Mouse (Mus musculus): ENCODE data around the gene D13Ertd608e. TPM values are rescaled to one million over a fixed set of nuclear protein-coding genes. Genes with fewer than 3 reads are reported as not detected.

D13Ertd608e gene
- polyA plus RNA-seq (2015; fragmentation: Nextera tagmentation; extraction: Ambion mirVana) = not detected in 2 replicates

DNA sequence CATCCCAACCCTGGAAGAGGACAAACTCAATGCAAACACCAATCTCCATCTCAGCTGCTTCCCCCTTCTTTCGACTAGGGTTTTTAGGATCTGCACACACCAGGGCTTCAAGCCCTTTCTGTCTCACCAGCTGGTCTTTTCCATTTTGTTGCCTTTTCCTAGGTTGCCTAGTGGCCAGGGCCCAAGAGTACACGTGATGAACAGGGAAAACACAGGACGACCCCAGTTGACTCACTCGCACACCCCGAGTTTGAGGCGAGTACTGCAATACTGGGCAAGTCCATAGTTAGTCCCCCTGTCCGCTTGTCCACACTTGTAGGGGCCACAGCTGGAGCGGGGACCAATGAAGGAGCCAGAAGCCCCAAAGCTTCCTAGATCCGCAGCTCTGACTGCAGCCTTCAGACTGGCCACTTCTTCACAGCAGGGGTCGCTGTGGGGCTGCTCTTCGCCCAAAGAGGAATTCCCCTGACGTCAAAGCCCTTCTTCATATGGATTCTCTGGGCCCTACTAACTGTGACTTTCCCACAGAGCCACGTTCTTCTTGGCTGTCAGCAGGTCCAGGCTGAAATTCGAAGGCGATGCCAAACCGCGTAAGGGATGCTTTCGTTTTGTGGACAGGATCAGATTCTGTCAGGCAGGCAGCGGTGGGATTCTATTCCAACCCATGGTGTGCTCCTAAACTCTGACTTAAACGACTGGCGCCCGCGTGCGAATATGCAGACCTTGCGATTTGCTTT is at the start of gene D13Ertd608e:
D13Ertd608e (plus strand) TSS at position 687 of the 737 bp plus-strand sequence.

GRCm38 (mm10) chr13:119790761-119791579 is 44.8 kb upstream of the D13Ertd608e start, which contains the start of gene Zfp131:
TSS of gene Zfp131 (minus strand) at chr13:119790889.

GRCm38 (mm10) chr13:119830116-119830515 is 5.7 kb upstream of the D13Ertd608e start, which contains the start of gene AF067063:
TSS of gene AF067063 (minus strand) at chr13:119830216.

DNA sequence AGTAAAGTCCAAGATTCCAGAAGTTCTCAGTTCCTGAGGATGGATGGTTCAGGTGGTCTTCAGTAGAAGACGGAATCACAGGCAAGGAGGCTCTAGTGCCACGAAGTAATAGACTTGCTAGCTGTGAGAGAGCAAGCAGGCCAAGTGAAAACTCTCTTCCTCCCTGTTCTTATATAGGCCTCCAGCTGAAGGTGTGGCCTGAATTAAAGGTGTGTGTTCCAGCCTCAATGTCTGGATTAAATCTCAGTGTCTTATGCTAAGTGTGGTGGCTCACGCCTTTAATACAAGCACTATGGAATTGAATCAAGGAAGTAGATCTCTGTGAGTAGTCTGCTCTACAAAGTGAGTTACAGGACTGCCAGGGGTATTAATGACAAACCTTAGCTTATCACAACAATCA is 58.9 kb downstream of the D13Ertd608e start, which contains the start of gene Tcstv1:
Tcstv1 (minus strand) TSS at position 101 of the 400 bp plus-strand sequence.

Other genes with a start within 250 kb of the D13Ertd608e start
- 0.06 TPM in 1 of 2 replicates, not detected in the other for gene Ccl28, start 212.2 kb upstream of the D13Ertd608e start, polyA plus RNA-seq (2015; fragmentation: Nextera tagmentation; extraction: Ambion mirVana)
- 12.6 and 15.1 TPM in 2 replicates for gene Hmgcs1, start 145.6 kb upstream of the D13Ertd608e start, polyA plus RNA-seq (2015; fragmentation: Nextera tagmentation; extraction: Ambion mirVana)
- 0.29 and 0.35 TPM in 2 replicates for gene Nim1k, start 80.1 kb upstream of the D13Ertd608e start, polyA plus RNA-seq (2015; fragmentation: Nextera tagmentation; extraction: Ambion mirVana)
- gene Zfp131, start 45.1 kb upstream of the D13Ertd608e start, polyA plus RNA-seq (2015; fragmentation: Nextera tagmentation; extraction: Ambion mirVana) = 22.9 and 23.5 TPM in 2 replicates
- gene AF067063, start 5.8 kb upstream of the D13Ertd608e start, polyA plus RNA-seq (2015; fragmentation: Nextera tagmentation; extraction: Ambion mirVana) = not detected in 2 replicates
- not detected in 2 replicates for gene Tcstv1, start 58.8 kb downstream of the D13Ertd608e start, polyA plus RNA-seq (2015; fragmentation: Nextera tagmentation; extraction: Ambion mirVana)
- 0.10 and 0.38 TPM in 2 replicates for gene Gm21761, start 93.3 kb downstream of the D13Ertd608e start, polyA plus RNA-seq (2015; fragmentation: Nextera tagmentation; extraction: Ambion mirVana)
- not detected in 2 replicates for gene B020031M17Rik, start 114.8 kb downstream of the D13Ertd608e start, polyA plus RNA-seq (2015; fragmentation: Nextera tagmentation; extraction: Ambion mirVana)
- gene Gm36079, start 191.0 kb downstream of the D13Ertd608e start, polyA plus RNA-seq (2015; fragmentation: Nextera tagmentation; extraction: Ambion mirVana) = not detected in 2 replicates
- 2.9 and 4.1 TPM in 2 replicates for gene Gm21188, start 216.2 kb downstream of the D13Ertd608e start, polyA plus RNA-seq (2015; fragmentation: Nextera tagmentation; extraction: Ambion mirVana)

All from spleen, postnatal 0 days (tissue).